Mouse (Mus musculus) stomach, postnatal 0 days (tissue): ENCODE measurements at regions not wholly inside any gene's neighbourhood (a gene's known extent, or its start where the extent isn't known, plus 50 kb on each side); places are given as distances from the start of the nearest gene placed in this dataset.

ENCODE experiments used
- CTCF ChIP-seq: IDR thresholded peaks from 2 replicates; pipeline ENCODE4 v1.5.1; 2016; ENCODE audit warnings: antibody characterized with exemption, low read depth, mild to moderate bottlenecking, moderate library complexity
- EP300 ChIP-seq: optimal IDR thresholded peaks from 2 replicates; pipeline ENCODE3; 2016; ENCODE audit warnings: antibody characterized with exemption

DNA sequence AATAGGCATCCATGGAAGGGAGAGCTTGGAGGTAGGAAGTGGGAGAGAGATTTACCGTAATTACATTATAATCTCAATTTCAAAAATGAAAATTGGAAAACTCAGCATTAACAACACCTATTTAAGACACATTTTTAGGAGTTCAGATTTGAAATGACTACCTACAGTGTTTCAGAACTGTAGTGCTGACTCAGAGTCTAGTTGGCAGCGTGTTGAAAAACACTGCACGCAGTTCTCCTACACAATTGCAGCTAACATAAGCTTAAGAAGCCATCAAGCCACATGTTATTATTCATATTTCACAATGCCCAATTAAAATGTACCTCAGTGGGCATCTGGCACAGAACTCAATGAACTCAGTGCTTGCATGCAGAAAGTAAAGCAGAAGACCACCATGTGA is 863.5 kb downstream of the Basp1 start:
- TF ChIP-seq EP300 (no peak), CTCF (no peak)
